Mouse (Mus musculus): Measurements from ENCODE around the gene Nos1ap.
A peak's percentile ranks its signal among the peaks of the same experiment; 100 is the strongest.

Gene Nos1ap

DNA sequence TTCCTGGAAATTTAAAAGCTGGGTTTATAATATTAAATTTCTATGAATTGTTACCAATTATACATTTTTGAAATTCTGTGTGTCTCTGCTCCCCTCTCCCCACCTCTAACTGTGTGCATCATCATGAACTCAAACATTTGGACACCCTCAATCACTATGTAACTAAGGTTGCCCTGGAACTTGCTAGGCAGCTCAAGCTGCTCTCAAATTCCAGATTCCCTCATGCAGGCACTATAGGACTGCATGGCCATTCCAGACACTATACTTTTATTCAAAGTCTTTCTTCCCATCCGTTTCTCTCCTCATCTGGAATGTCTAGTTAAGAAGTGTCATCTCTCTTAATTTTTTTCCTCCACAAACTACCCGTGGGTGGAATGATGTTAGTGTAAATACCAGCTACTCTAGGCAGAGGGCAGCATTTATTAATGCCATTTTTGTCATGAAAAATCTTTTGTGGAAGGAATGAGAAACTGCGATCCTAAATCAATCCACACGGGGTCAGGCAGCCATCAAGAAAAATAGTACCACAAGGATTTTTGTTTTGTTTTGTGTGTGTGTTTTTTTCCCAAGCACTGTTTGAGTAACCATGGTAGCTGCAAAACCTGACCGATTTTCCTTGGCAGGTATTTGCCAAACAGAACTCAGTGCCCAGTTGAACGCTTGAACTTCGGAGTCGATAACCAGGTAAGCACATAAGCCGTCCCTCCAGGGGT, 297.3 kb downstream of the Nos1ap start:
- no peak for DNase-seq (ENCODE audit: low read depth)

- no peak for DNase-seq (ENCODE audit: low read depth)
Observed at GRCm38 (mm10) chr1:170282415-170283129, 307.1 kb downstream of the Nos1ap start.

GRCm38 (mm10) chr1:170277016-170277415, 312.6 kb downstream of the Nos1ap start, which contains the start of gene Sh2d1b1:
TSS of gene Sh2d1b1 (plus strand) at chr1:170277320.
- no peak for DNase-seq (ENCODE audit: low read depth)

DNA sequence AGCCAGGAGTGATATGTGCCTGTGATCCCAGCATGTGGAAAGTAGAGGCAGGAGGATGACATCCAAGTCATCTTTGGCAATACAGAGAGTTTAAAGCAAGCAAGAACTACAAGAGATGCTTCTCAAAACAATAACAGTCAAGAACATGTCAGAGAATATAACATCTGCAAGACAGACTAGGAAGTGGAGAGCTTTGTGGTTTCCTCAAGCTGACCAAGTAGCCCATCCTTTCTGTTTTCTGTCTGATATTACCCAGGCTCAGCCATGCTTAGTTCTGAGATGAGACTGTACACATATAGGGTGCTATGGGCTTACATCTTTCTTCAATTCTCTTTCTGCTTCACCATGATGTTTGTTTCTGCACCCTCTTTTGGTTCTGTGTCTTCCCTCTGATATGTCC, 316.4 kb downstream of the Nos1ap start:
- no peak for DNase-seq (ENCODE audit: low read depth)

DNA sequence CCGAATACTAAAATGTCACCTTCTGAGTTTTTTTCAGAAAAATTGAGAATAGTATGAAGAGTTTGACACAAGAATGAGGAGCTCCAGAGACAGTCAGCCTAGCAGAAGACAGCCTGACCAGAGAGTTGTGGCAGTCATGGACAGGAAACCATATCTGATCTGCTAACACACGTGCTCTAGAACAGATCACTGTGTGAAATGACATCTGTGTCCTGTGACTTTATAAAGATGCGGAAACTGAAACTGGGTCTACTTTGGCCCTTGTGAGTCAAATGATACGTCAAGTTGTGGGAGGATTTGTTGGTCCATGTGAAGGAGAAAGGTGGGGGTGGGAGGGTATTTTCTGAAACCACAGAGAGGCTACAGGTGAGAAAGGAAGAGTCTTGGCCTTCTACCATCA, 319.0 kb downstream of the Nos1ap start:
- DNase-seq (ENCODE audit: low read depth): no peak

- DNase-seq (ENCODE audit: low read depth): no peak
Observed at GRCm38 (mm10) chr1:170270281-170270680, 319.4 kb downstream of the Nos1ap start.

DNA sequence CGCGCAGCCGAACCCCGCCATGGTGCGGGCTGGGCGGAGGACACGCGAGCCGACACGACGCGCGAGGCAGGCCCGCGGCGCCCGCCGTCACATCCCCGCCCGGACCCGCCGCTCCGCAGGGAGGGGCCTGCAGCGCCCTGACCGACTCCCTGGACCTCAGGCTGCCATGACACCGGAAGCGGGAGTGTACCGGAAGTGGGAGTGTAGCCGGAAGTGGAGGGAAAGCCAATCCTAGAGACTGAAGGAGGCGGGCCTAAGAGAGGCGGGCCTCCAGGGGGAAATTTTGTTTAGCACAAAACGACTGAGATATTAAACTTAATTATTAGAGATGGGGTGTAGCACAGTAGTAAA, 334.1 kb downstream of the Nos1ap start:
- DNase-seq (ENCODE audit: low read depth): peak; percentile 82

DNA sequence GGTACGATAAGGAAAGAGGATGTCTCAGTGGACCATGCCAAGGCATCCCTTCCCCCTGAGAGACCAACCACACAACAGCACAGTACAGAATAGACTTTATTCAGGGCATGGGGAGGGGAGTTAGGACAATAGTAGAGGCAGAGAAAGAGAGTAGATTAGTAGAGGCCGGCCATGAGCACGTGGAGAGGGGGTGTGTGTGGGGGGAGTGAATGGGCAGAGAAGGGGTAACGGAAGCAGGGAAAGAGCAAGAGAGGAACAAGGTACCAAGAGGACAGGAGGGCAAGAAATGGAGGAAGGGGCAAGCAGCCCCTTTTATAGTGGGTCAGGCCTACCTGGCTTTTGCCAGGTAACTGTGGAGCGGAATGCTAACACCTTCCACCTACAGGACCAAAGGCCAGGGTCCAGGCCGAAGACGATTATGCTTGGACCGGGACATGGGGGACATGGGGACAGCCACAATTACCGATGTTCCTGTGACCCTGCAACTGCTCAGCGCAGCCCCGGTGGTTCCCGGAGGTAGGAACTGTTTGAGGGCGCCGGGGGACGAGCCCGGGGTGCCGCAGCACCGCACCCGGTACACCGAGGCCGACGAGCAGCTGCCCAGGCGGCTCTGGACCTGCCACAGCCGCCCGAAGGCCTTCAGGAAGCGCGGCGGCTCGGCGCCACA, 334.6 kb downstream of the Nos1ap start:
- no peak for DNase-seq (ENCODE audit: low read depth)
